13 mouse cellular contexts compared by ENCODE assay signal in genomic region chr15:98738796-98739195, GRCm38 (mm10). TPM values are rescaled to one million over a fixed set of nuclear protein-coding genes. Genes with fewer than 3 reads are reported as not detected.
DNase-seq lines count a peak whose midpoint lies in the region; ATAC-seq lines count a peak whose summit lies in the region.
"Had no signal": no experiment of that assay in that cellular context is flagged by ENCODE, and none has a peak within 500 bp of the region (broad histone marks: within the 10 kb centered on the region; RNA-seq: fewer than 3 reads in every experiment).

No protein-coding gene starts in this region.

- WGBS in hindbrain, embryonic 15.5 days: 63% methylated on average over 4 of the region's 4 CpGs
- 67% methylated on average over 4 of the region's 4 CpGs for WGBS in hindbrain, embryonic 14.5 days
- whole genome bisulfite sequencing in lung, embryonic 16.5 days: 65% methylated on average over 4 of the region's 4 CpGs

- H3K27me3 ChIP-seq in hindbrain, embryonic 15.5 days: no peaks in the 10 kb centered on the region
- no peaks in the 10 kb centered on the region for H3K27me3 ChIP-seq in hindbrain, embryonic 14.5 days (ENCODE audit: control insufficient read depth, insufficient read depth, low read length)
- H3K27me3 ChIP-seq in lung, embryonic 16.5 days (ENCODE audit: control insufficient read depth, insufficient read depth, low read depth, low read length): no peaks in the 10 kb centered on the region

- no peak overlapping the region for H3K27ac ChIP-seq in hindbrain, embryonic 15.5 days (replicated peaks)
- H3K27ac ChIP-seq in hindbrain, embryonic 14.5 days: no peak overlapping the region
- H3K27ac ChIP-seq in lung, embryonic 16.5 days (ENCODE audit: low read length): 0 out of 2 replicates have a peak overlapping the region, but pooled peaks have one; percentile 9

- no peak overlapping the region for H3K9ac ChIP-seq in hindbrain, embryonic 15.5 days
- no peak overlapping the region for H3K9ac ChIP-seq in hindbrain, embryonic 14.5 days
- H3K9ac ChIP-seq in lung, embryonic 16.5 days (ENCODE audit: low read length): no peak overlapping the region

- H3K36me3 ChIP-seq in hindbrain, embryonic 15.5 days: peaks cover 59% of the 10 kb centered on the region
- H3K36me3 ChIP-seq in hindbrain, embryonic 14.5 days (replicated peaks; ENCODE audit: control insufficient read depth, insufficient read depth): peaks cover 77% of the 10 kb centered on the region
- peaks cover 27% of the 10 kb centered on the region for H3K36me3 ChIP-seq in lung, embryonic 16.5 days (ENCODE audit: control insufficient read depth, insufficient read depth, low read length)

- H3K9me3 ChIP-seq in hindbrain, embryonic 15.5 days: no peaks in the 10 kb centered on the region
- H3K9me3 ChIP-seq in hindbrain, embryonic 14.5 days (ENCODE audit: control insufficient read depth, low read length): no peaks in the 10 kb centered on the region
- no peaks in the 10 kb centered on the region for H3K9me3 ChIP-seq in lung, embryonic 16.5 days (ENCODE audit: control insufficient read depth, low read length)

- no peak for DNase-seq in hindbrain, embryonic 14.5 days (ENCODE audit: low spot score)
- DNase-seq in lung, postnatal 10 days: no peak
- DNase-seq in ZHBTc4 (ENCODE audit: low read depth, low spot score): peak; percentile 43
- no peak for DNase-seq in ovary, postnatal 14 days (ENCODE audit: low spot score)
- DNase-seq in adrenal gland, postnatal 25 days: no peak
- DNase-seq: adrenal gland, postnatal 14 days had no signal

- 0 out of 2 replicates have a peak, but pooled peaks have one; percentile 19 for ATAC-seq in hindbrain, embryonic 15.5 days (ENCODE audit: low FRiP score, low read depth)
- no peak for ATAC-seq in hindbrain, embryonic 14.5 days (ENCODE audit: low FRiP score)
- ATAC-seq in lung, embryonic 16.5 days (ENCODE audit: low read depth): no peak
- ATAC-seq in megakaryocyte-erythroid progenitor cell, adult 5-6 weeks (replicated peaks; ENCODE audit: low FRiP score, low TSS enrichment, poor library complexity, severe bottlenecking): peak; percentile 60

- no peaks in the 10 kb centered on the region for H3K4me1 ChIP-seq in hindbrain, embryonic 15.5 days (replicated peaks)
- no peaks in the 10 kb centered on the region for H3K4me1 ChIP-seq in hindbrain, embryonic 14.5 days (replicated peaks; ENCODE audit: control insufficient read depth, insufficient read depth, low read length)
- peaks cover 2% of the 10 kb centered on the region; the same call in 1 of the 2 replicates for H3K4me1 ChIP-seq in lung, embryonic 16.5 days (replicated peaks; ENCODE audit: control insufficient read depth, insufficient read depth, low read length)

- H3K4me2 ChIP-seq in hindbrain, embryonic 15.5 days: no peak overlapping the region
- no peak overlapping the region for H3K4me2 ChIP-seq in hindbrain, embryonic 14.5 days (replicated peaks)
- no peak overlapping the region for H3K4me2 ChIP-seq in lung, embryonic 16.5 days (ENCODE audit: low read depth, low read length)
- H3K4me2 ChIP-seq: heart, embryonic 11.5 days had no signal

- H3K4me3 ChIP-seq in hindbrain, embryonic 15.5 days: no peak overlapping the region
- no peak overlapping the region for H3K4me3 ChIP-seq in hindbrain, embryonic 14.5 days (replicated peaks; ENCODE audit: low read length)
- no peak overlapping the region for H3K4me3 ChIP-seq in lung, embryonic 16.5 days (ENCODE audit: low read length)

RNA-seq across cellular contexts. Expression of gene Fkbp11, which starts 10.8 kb away (rescaled TPM):
- 5.7 TPM in 2 replicates for polyA plus RNA-seq in hindbrain, embryonic 15.5 days (2015; fragmentation: Nextera tagmentation; extraction: Ambion mirVana)
- polyA plus RNA-seq in hindbrain, embryonic 14.5 days (2014; fragmentation: Nextera tagmentation; extraction: Ambion mirVana): 6.4 and 7.2 TPM in 2 replicates
- polyA plus RNA-seq in lung, embryonic 16.5 days (2015; fragmentation: Nextera tagmentation; extraction: Ambion mirVana): 32.5 and 33.5 TPM in 2 replicates
- 5.5 and 6.1 TPM in 2 replicates for total RNA-seq in megakaryocyte-erythroid progenitor cell, adult 5-6 weeks (2014; fragmentation: Nextera tagmentation)
- 5.8 and 6.9 TPM in 2 replicates for total RNA-seq in megakaryocyte-erythroid progenitor cell, adult 5-6 weeks (2017)
- total RNA-seq in adrenal gland, postnatal 25 days (2021): 7.0 and 7.4 TPM in 2 replicates

RNA-seq across cellular contexts. Expression of gene Arf3, which starts 24.2 kb away (rescaled TPM):
- 100.0 and 107 TPM in 2 replicates for polyA plus RNA-seq in hindbrain, embryonic 15.5 days (2015; fragmentation: Nextera tagmentation; extraction: Ambion mirVana)
- polyA plus RNA-seq in hindbrain, embryonic 14.5 days (2014; fragmentation: Nextera tagmentation; extraction: Ambion mirVana): 77.2 and 84.7 TPM in 2 replicates
- polyA plus RNA-seq in lung, embryonic 16.5 days (2015; fragmentation: Nextera tagmentation; extraction: Ambion mirVana): 40.2 and 40.6 TPM in 2 replicates
- total RNA-seq in megakaryocyte-erythroid progenitor cell, adult 5-6 weeks (2014; fragmentation: Nextera tagmentation): 22.5 and 23.2 TPM in 2 replicates
- total RNA-seq in megakaryocyte-erythroid progenitor cell, adult 5-6 weeks (2017): 16.9 and 22.1 TPM in 2 replicates
- total RNA-seq in adrenal gland, postnatal 25 days (2021): 118 and 138 TPM in 2 replicates

RNA-seq across cellular contexts. Expression of gene Ccdc65, which starts 30.8 kb away (rescaled TPM):
- 6.8 TPM in 2 replicates for polyA plus RNA-seq in hindbrain, embryonic 15.5 days (2015; fragmentation: Nextera tagmentation; extraction: Ambion mirVana)
- polyA plus RNA-seq in hindbrain, embryonic 14.5 days (2014; fragmentation: Nextera tagmentation; extraction: Ambion mirVana): 5.6 and 6.6 TPM in 2 replicates
- 4.9 and 5.3 TPM in 2 replicates for polyA plus RNA-seq in lung, embryonic 16.5 days (2015; fragmentation: Nextera tagmentation; extraction: Ambion mirVana)
- not detected in 2 replicates for total RNA-seq in megakaryocyte-erythroid progenitor cell, adult 5-6 weeks (2014; fragmentation: Nextera tagmentation)
- total RNA-seq in megakaryocyte-erythroid progenitor cell, adult 5-6 weeks (2017): not detected in 2 replicates
- total RNA-seq in adrenal gland, postnatal 25 days (2021): 0.21 TPM in 1 of 2 replicates, not detected in the other
- total RNA-seq: gastrocnemius, adult 8-10 months had no signal

RNA-seq across cellular contexts. Expression of gene Wnt10b, which starts 39.2 kb away (rescaled TPM):
- not detected in 2 replicates for polyA plus RNA-seq in hindbrain, embryonic 15.5 days (2015; fragmentation: Nextera tagmentation; extraction: Ambion mirVana)
- polyA plus RNA-seq in hindbrain, embryonic 14.5 days (2014; fragmentation: Nextera tagmentation; extraction: Ambion mirVana): not detected in 2 replicates
- polyA plus RNA-seq in lung, embryonic 16.5 days (2015; fragmentation: Nextera tagmentation; extraction: Ambion mirVana): 0.13 and 0.23 TPM in 2 replicates
- total RNA-seq in megakaryocyte-erythroid progenitor cell, adult 5-6 weeks (2014; fragmentation: Nextera tagmentation): not detected in 2 replicates
- not detected in 2 replicates for total RNA-seq in megakaryocyte-erythroid progenitor cell, adult 5-6 weeks (2017)
- 0.43 and 0.55 TPM in 2 replicates for total RNA-seq in adrenal gland, postnatal 25 days (2021)
- polyA plus RNA-seq: heart, embryonic 11.5 days had no signal

RNA-seq across cellular contexts. Expression of gene Wnt1, which starts 50.9 kb away (rescaled TPM):
- polyA plus RNA-seq in hindbrain, embryonic 15.5 days (2015; fragmentation: Nextera tagmentation; extraction: Ambion mirVana): 1.9 and 2.5 TPM in 2 replicates
- polyA plus RNA-seq in hindbrain, embryonic 14.5 days (2014; fragmentation: Nextera tagmentation; extraction: Ambion mirVana): 1.9 and 2.1 TPM in 2 replicates
- not detected in 2 replicates for polyA plus RNA-seq in lung, embryonic 16.5 days (2015; fragmentation: Nextera tagmentation; extraction: Ambion mirVana)
- total RNA-seq in megakaryocyte-erythroid progenitor cell, adult 5-6 weeks (2014; fragmentation: Nextera tagmentation): not detected in 2 replicates
- total RNA-seq in megakaryocyte-erythroid progenitor cell, adult 5-6 weeks (2017): not detected in 2 replicates
- not detected in 2 replicates for total RNA-seq in adrenal gland, postnatal 25 days (2021)
- total RNA-seq: adrenal gland, postnatal 14 days; gastrocnemius, adult 8-10 months; left cerebral cortex, postnatal 14 days had no signal
- polyA plus RNA-seq: heart, embryonic 11.5 days; large intestine, adult 2 months had no signal

Comparison
In these comparisons a context has a peak if more than half of its experiments do, and no peak if none do; other contexts are left out.
1. ATAC-seq: peak in hindbrain, embryonic 15.5 days (single experiment) and megakaryocyte-erythroid progenitor cell, adult 5-6 weeks (single experiment); none in hindbrain, embryonic 14.5 days (single experiment) and lung, embryonic 16.5 days (single experiment).